Mouse (Mus musculus) hindbrain, postnatal 0 days (tissue): Measurements from ENCODE around the gene Cxcr1. TPM values are rescaled to one million over a fixed set of nuclear protein-coding genes. Genes with fewer than 3 reads are reported as not detected.

Experiments
- ATAC-seq: fragments of 200-750 bp; cut with Nextera tagmentation; 2 replicates; pipeline ENCODE4 v1.8.0; 2017; ENCODE audit warnings: mild to moderate bottlenecking, moderate TSS enrichment, moderate library complexity
- DNase-seq: peaks from one replicate; pipeline ENCODE4 v3.0.0-alpha.2; 2015; ENCODE audit warnings: low spot score
- H3K27ac ChIP-seq: fragments of 300-500 bp; sonication (generic); 2 replicates; pipeline ENCODE4 v1.5.1; 2014; ENCODE audit warnings: mild to moderate bottlenecking
- H3K27me3 ChIP-seq: fragments of 300-500 bp; sonication (generic); 2 replicates; pipeline ENCODE4 v1.6.1; 2014; ENCODE audit warnings: low read length, mixed read lengths; ENCODE audit not compliant: insufficient read depth
- H3K36me3 ChIP-seq: fragments of 300-500 bp; sonication (generic); 2 replicates; pipeline ENCODE4 v1.6.1; 2014; ENCODE audit warnings: low read length, mixed read lengths; ENCODE audit not compliant: insufficient read depth
- H3K4me1 ChIP-seq: fragments of 300-500 bp; sonication (generic); 2 replicates; pipeline ENCODE4 v1.6.1; 2014; ENCODE audit warnings: antibody characterized with exemption, low read length, mixed read lengths; ENCODE audit not compliant: insufficient read depth
- H3K4me2 ChIP-seq: fragments of 300-500 bp; sonication (generic); 2 replicates; pipeline ENCODE4 v1.6.1; 2014; ENCODE audit warnings: low read depth, mild to moderate bottlenecking, low read length, moderate library complexity, mixed read lengths
- H3K4me3 ChIP-seq: fragments of 300-500 bp; sonication (generic); 2 replicates; pipeline ENCODE4 v1.5.1; 2014; ENCODE audit warnings: low read length
- H3K9ac ChIP-seq: fragments of 300-500 bp; sonication (generic); replicated peaks from 2 replicates; pipeline ENCODE4 v1.6.1; 2014; ENCODE audit warnings: mild to moderate bottlenecking, low read length, moderate library complexity, mixed read lengths
- H3K9me3 ChIP-seq: fragments of 300-500 bp; sonication (generic); 2 replicates; pipeline ENCODE4 v1.6.1; 2016; ENCODE audit warnings: low read length, mixed read lengths
- CTCF ChIP-seq: IDR thresholded peaks from 2 replicates; pipeline ENCODE4 v1.5.1; 2016; ENCODE audit warnings: antibody characterized with exemption, control low read depth, low read depth
- WGBS: fragments of 180-500 bp; shearing (Covaris S2); extraction: QIAGEN DNeasy Blood & Tissue Kit; methylation state at CpG from one replicate; pipeline ENCODE4 v1.1.7; 2014; 5-methylcytosine and 5-hydroxymethylcytosine counted together
- polyA plus RNA-seq: library from polyadenylated mRNA; unstranded; fragments of >200 nt; fragmentation: Nextera tagmentation; extraction: Ambion mirVana; gene quantifications from 2 replicates; pipeline ENCODE4 v1.2.1, GENCODE M21; 2015
- total RNA-seq: library from RNA; depleted of rRNA; stranded (reverse); fragments of >200 nt; gene quantifications from 2 replicates; pipeline ENCODE4 v1.2.3, GENCODE M21; 2014

Gene Cxcr1
- total and polyA plus RNA-seq, 2 experiments from 2014 or later: not detected

DNA sequence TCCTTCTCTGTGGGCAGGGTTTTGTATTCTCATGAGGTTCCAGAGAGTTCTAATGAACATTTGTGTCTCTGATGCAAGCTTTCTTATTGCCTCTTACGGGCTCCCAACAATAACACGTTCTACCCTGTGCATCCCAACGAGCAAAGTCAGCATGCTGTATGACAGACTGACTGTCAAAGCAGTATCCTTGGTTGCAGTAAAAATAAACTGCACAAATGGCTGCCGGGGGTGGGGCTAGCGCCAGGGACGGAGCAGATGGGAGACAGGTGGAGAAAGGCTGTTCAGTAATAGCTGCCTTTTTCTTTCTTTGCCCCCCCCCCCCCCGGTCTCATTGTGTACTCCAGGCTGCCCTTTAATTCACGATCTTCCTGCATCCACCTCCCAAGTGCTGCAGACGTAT lies 13.5 kb upstream of the Cxcr1 start:
- 44% methylated on average over 9 of the region's 9 CpGs for WGBS
- no peak for DNase-seq

DNA sequence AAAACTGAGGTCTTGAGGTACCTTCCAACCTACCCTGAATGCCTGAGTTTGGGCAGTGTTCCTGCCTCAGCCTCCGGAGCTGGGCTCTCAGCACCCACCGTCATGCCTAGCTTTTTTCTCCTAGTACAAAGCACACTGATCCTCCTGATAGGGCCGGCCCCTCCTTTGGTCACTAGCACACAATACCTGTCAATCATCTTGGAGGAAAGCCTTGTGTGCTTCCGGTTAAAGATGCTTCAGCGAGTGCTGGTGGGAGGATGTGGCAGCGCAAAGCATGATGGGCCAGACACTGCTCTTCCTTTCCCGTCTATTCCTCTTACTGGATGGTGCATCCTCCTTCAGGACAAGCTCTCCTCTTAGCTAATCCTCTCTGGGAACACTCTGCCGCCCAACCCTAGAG lies 12.2 kb upstream of the Cxcr1 start:
- H3K9ac ChIP-seq: no peak overlapping the region
- no peak for ATAC-seq
- no peak for TF ChIP-seq CTCF

More for the DNA sequence above, 13.5 kb upstream of the Cxcr1 start:
- no peak overlapping the region for H3K9ac ChIP-seq
- no peak overlapping the region for H3K27ac ChIP-seq
- no peaks in the 10 kb centered on the region for H3K27me3 ChIP-seq
- ATAC-seq: peak; percentile 38; the same call in 1 of the 2 replicates
- TF ChIP-seq CTCF: no peak
- no peaks in the 10 kb centered on the region for H3K9me3 ChIP-seq
- H3K36me3 ChIP-seq: no peaks in the 10 kb centered on the region
- no peak overlapping the region for H3K4me2 ChIP-seq
- H3K4me3 ChIP-seq: no peak overlapping the region
- H3K4me1 ChIP-seq: no peaks in the 10 kb centered on the region

DNA sequence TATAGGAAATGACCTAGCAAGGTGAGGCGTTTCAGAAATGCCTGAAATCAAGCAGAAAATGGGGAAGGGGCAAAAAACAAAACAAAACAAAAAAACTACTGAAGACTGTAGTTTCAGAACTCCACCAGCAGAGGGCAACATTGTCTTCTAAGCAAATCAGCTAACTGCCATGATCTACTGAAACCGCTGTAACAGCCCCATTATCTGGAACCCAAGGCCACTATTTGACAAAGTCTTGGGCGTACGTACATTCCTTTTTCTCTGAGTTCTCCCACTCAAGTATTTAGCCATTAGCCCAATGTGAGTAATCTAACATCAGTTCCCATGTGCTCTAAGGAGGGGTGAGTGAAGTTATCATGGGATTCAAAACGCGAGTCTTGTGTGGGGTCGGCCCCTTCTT lies 11.4 kb upstream of the Cxcr1 start:
- Histone ChIP-seq H3K4me1 (no peaks in the 10 kb centered on the region), H3K9me3 (no peaks in the 10 kb centered on the region), H3K36me3 (no peaks in the 10 kb centered on the region), H3K27ac (no peak overlapping the region), H3K4me2 (no peak overlapping the region), H3K4me3 (no peak overlapping the region), H3K9ac (no peak overlapping the region), H3K27me3 (no peaks in the 10 kb centered on the region)
- DNase-seq: peak; percentile 58
- WGBS: 68% methylated on average over 7 of the region's 7 CpGs
- TF ChIP-seq CTCF: peak; percentile 83
- no peak for ATAC-seq

More for the DNA sequence above, 12.2 kb upstream of the Cxcr1 start:
- H3K27me3 ChIP-seq: no peaks in the 10 kb centered on the region
- H3K27ac ChIP-seq: no peak overlapping the region
- H3K4me3 ChIP-seq: no peak overlapping the region
- 62% methylated on average over 8 of the region's 8 CpGs for WGBS
- no peaks in the 10 kb centered on the region for H3K36me3 ChIP-seq
- no peaks in the 10 kb centered on the region for H3K9me3 ChIP-seq
- no peaks in the 10 kb centered on the region for H3K4me1 ChIP-seq
- H3K4me2 ChIP-seq: no peak overlapping the region
- no peak for DNase-seq

DNA sequence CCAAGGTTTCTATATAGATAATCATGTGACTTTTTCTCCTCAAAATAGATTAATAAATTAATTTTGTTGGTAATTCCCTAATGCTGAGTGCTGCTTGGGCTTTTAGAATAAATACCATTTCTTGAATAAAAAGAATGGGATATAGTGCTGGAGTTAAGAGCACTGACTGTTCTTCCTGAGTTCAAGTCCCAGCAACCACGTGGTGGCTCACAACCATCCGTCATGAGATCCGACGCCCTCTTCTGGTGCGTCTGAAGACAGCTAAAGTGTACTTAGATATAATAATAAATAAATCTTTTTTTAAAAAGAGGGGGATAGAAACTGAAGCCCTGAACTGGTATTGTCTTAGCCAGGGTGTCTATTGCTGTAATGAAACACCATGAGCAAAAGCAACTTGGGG lies 9.0 kb upstream of the Cxcr1 start:
- DNase-seq (no peak), ATAC-seq (no peak)
- no peak for TF ChIP-seq CTCF
- Histone ChIP-seq H3K36me3 (no peaks in the 10 kb centered on the region), H3K4me2 (no peak overlapping the region), H3K27ac (no peak overlapping the region), H3K4me1 (no peaks in the 10 kb centered on the region), H3K27me3 (no peaks in the 10 kb centered on the region), H3K9me3 (no peaks in the 10 kb centered on the region), H3K4me3 (no peak overlapping the region), H3K9ac (no peak overlapping the region)
- WGBS: 65% methylated on average over 5 of the region's 5 CpGs

DNA sequence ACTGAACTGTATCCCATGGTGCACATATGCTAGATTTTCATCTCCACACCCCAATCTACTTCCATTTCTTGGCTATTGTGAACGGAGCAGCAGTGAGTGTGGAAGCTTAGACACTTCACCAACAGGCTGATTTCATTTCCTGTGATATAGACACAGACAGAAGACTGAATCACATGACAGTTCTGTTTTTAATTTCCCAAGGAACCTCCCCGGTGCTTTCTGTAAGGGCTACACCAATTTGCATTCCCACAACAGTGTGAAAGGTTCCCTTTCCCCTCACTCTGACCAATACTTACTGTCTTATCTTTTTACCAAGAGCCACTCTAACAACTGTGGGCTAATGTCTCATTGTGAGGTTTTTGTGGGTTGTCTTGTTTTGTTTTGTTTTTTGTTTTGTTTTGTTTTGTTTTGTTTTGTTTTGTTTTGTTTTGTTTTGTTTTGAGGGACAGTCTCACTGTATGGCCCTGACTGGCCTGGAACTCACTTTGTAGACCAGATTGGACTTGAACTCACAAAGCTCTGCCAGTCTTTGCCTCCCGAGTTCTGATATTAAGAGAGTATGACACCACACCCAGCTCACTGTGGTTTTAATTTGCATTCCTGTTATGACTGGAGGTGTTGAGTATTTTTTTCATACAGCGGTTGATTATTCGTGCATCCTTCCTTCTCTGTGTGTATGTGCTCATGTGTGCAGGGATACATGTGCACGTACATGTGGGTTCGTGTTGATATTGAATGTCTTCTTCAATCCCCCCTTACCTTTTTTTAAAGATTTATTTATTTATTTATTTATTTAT lies 6.8 kb upstream of the Cxcr1 start:
- 84% methylated on average over 7 of the region's 7 CpGs for WGBS
- no peaks in the 10 kb centered on the region for H3K4me1 ChIP-seq
- no peaks in the 10 kb centered on the region for H3K36me3 ChIP-seq
- no peak overlapping the region for H3K4me3 ChIP-seq
- no peak overlapping the region for H3K4me2 ChIP-seq
- no peak overlapping the region for H3K27ac ChIP-seq
- H3K9me3 ChIP-seq: no peaks in the 10 kb centered on the region
- TF ChIP-seq CTCF: no peak
- DNase-seq (no peak), ATAC-seq (no peak)
- H3K27me3 ChIP-seq: no peaks in the 10 kb centered on the region
- no peak overlapping the region for H3K9ac ChIP-seq

DNA sequence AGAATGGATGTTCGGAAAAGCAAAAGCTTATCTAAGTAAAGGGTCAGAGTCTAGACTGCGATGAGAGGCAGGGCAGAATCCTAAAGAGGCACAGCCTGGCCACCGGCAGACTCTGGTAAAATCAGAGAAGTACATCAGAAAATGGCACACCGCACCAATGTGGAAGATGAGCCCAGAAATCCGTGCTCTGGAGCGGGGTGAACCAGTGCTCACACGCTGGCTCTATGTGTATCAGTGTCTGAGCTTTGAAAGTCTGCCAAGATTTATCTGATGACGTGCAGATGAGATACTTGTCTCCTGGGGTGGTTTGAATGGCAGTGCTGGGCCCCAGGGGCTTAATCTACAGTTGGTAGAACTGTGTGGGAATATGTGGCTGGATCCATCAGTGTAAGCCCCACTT lies 4.6 kb upstream of the Cxcr1 start:
- Histone ChIP-seq H3K9ac (no peak overlapping the region), H3K4me1 (no peaks in the 10 kb centered on the region), H3K36me3 (no peaks in the 10 kb centered on the region), H3K27me3 (no peaks in the 10 kb centered on the region), H3K4me2 (no peak overlapping the region), H3K27ac (no peak overlapping the region), H3K9me3 (no peaks in the 10 kb centered on the region), H3K4me3 (no peak overlapping the region)
- 0 out of 2 replicates have a peak, but pooled peaks have one; percentile 27 for ATAC-seq
- 66% methylated on average over 8 of the region's 8 CpGs for WGBS
- no peak for DNase-seq
- no peak for TF ChIP-seq CTCF
